Mouse (Mus musculus): ENCODE results near the gene Ptgir.

DNA sequence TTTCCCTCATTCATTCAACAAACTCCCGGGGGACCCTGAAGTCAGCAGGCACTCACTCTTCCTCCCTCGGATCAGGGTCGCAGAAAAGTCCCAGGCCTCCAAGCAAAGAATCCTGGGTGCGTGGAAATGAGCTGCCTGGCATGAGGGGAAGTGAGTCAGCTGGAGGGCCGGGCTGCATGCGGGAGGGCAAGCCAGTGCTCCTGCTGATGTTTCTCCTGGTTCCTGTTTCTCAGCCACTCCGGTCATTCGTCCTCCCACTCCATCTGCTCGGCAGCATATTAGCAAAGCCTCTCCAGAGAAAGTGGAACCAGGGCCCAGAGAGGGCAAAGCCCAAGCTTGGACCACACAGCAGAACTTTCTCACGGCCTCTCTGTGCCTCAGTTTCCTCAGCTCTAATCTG is 3.6 kb downstream of the Ptgir start:
- TF ChIP-seq CTCF (IDR thresholded peaks at IDR 0.05; ENCODE audit: borderline replicate concordance, control insufficient read depth, extremely low read depth, insufficient read depth, low read length, poor library complexity) (no peak), POLR2A (IDR thresholded peaks at IDR 0.05; ENCODE audit: control insufficient read depth, extremely low read depth, insufficient read depth, low read length, poor library complexity) (no peak)

All from thymus, adult 2 months (tissue).